In the genomic region with DNA sequence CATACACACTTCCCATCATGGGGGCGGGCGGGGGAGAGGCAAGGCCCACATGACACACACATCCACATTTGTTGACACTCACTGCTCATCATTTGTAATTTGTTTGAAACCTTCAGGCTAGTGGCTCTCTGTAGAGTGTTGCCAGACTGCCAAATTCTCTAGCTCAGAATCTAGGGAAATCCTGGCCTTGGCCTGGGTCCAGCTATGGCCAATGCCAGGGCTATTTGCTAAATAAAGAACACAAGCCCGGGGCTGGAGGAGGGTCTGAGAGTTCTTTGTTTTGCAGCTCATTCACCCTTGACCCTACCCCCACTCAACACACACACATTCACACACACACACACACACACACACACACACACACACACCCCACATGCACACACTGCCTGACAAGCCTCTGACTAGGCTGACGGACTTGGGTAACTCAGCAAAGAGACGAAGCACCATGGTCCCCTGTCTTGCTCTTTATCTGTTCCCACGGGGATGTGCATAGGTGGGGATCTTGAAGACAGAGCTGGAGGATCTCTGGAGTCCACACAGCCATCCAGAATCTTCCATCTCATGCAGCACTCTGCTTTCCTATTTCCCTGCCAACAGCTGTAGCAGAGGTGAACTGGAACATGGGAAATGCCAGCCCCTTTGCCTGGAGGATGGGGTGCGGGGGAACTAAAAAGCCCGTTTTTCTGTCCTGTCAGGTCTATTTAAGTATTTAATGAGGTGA, we compare ENCODE assay signal across 8 mouse cellular contexts.
A peak's percentile ranks its signal among the peaks of the same experiment; 100 is the strongest.
DNase-seq lines count a peak whose midpoint lies in the region.

No protein-coding gene starts in this region.

- H3K9me3 ChIP-seq in limb, embryonic 10.5 days (replicated peaks), result no peaks in the 10 kb centered on the region

- H3K36me3 ChIP-seq in limb, embryonic 10.5 days, result no peaks in the 10 kb centered on the region

- 55% methylated on average over 8 of the region's 8 CpGs for WGBS in limb, embryonic 10.5 days

- peaks cover 46% of the 10 kb centered on the region for H3K4me1 ChIP-seq in limb, embryonic 10.5 days

- peaks cover 7% of the 10 kb centered on the region; the same call in 1 of the 2 replicates for H3K27me3 ChIP-seq in limb, embryonic 10.5 days (ENCODE audit: low read depth, poor library complexity, severe bottlenecking)

- H3K4me3 ChIP-seq in limb, embryonic 10.5 days, result no peak overlapping the region

- peak; percentile 41 for DNase-seq in embryo, embryonic 10 days (ENCODE audit: low spot score)
- DNase-seq in embryo, embryonic 11 days, result no peak
- DNase-seq in cerebellum, postnatal 14 days, result peak; percentile 95 to 96
- peak; percentile 69 for DNase-seq in gastrocnemius, postnatal 10 days
- peak; percentile 61 to 78 for DNase-seq in kidney, adult 8-10 months
- DNase-seq in limb, embryonic 10.5 days (ENCODE audit: low spot score), result peak; percentile 46
- DNase-seq in ovary, postnatal 10 days (ENCODE audit: low spot score), result peak; percentile 59
- no peak for DNase-seq in thymus, adult 18-20 months

- peak overlapping the region; percentile 65 for H3K27ac ChIP-seq in limb, embryonic 10.5 days

Comparison
In these comparisons a context has a peak if more than half of its experiments do, and no peak if none do; other contexts are left out.
1. DNase-seq: peak in embryo, embryonic 10 days (single experiment), cerebellum, postnatal 14 days (2 of 2), gastrocnemius, postnatal 10 days (single experiment), kidney, adult 8-10 months (2 of 2), limb, embryonic 10.5 days (single experiment) and ovary, postnatal 10 days (single experiment); none in embryo, embryonic 11 days (single experiment) and thymus, adult 18-20 months (0 of 2).